Comparison of ENCODE assay signal across 19 mouse cellular contexts in the genomic region with DNA sequence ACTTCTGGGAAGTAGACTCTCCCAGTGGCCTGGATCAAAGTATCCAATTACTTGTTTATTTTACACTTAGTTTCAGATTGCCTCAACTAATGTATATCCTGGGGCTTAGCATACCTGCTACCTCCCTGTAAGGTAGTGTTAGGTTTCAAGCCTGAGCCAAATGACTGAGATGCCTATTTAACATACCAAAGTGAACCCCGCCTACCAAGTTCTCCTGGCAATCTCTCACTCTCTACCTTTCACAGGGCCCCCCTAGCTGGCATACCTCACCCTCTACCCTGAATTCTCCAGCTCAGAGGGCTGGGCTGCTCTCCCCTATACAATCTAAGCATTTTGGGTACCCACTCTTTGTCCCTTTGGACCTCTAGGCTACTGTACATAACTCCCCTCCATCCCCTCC. TPM values are rescaled to one million over a fixed set of nuclear protein-coding genes. Genes with fewer than 3 reads are reported as not detected.
DNase-seq lines count a peak whose midpoint lies in the region; ATAC-seq and TF ChIP-seq lines count a peak whose summit lies in the region.
"Had no signal": no experiment of that assay in that cellular context is flagged by ENCODE, and none has a peak within 500 bp of the region (broad histone marks: within the 10 kb centered on the region; RNA-seq: fewer than 3 reads in every experiment).

No protein-coding gene starts in this region.

- H3K4me3 ChIP-seq in kidney, postnatal 0 days (replicated peaks; ENCODE audit: low read depth, low read length): no peak overlapping the region
- no peak overlapping the region for H3K4me3 ChIP-seq in ES-E14 (ENCODE audit: insufficient read depth in 1 of 2, low read depth in 1 of 2, low read length in 2 of 2, poor library complexity in 1 of 2, severe bottlenecking in 1 of 2)
- no peak overlapping the region for H3K4me3 ChIP-seq in embryonic facial prominence, embryonic 11.5 days (ENCODE audit: low read depth, low read length)
- no peak overlapping the region for H3K4me3 ChIP-seq in stomach, embryonic 14.5 days (ENCODE audit: low read depth, low read length)
- no peak overlapping the region for H3K4me3 ChIP-seq in intestine, postnatal 0 days (ENCODE audit: low read depth, low read length)
- H3K4me3 ChIP-seq: megakaryocyte, embryonic 14.5 days; midbrain, embryonic 15.5 days; myocyte had no signal

- no peaks in the 10 kb centered on the region for H3K4me1 ChIP-seq in kidney, postnatal 0 days (replicated peaks; ENCODE audit: insufficient read depth, low read length)
- peaks cover 0 to 2% of the 10 kb centered on the region in 2 experiments; a peak in 1 of 4 replicates for H3K4me1 ChIP-seq in ES-E14 (ENCODE audit: control insufficient read depth in 2 of 2, insufficient read depth in 2 of 2, low read length in 2 of 2, poor library complexity in 1 of 2)
- H3K4me1 ChIP-seq in embryonic facial prominence, embryonic 11.5 days (ENCODE audit: control insufficient read depth, insufficient read depth, low read length): no peaks in the 10 kb centered on the region
- no peaks in the 10 kb centered on the region for H3K4me1 ChIP-seq in stomach, embryonic 14.5 days (ENCODE audit: control insufficient read depth, insufficient read depth, low read length)
- no peaks in the 10 kb centered on the region for H3K4me1 ChIP-seq in intestine, postnatal 0 days (replicated peaks; ENCODE audit: control insufficient read depth, insufficient read depth, low read length)
- H3K4me1 ChIP-seq: midbrain, embryonic 15.5 days had no signal

- 26% methylated on average over 1 of the region's 1 CpGs for WGBS in kidney, postnatal 0 days
- 48% methylated on average over 1 of the region's 1 CpGs for WGBS in embryonic facial prominence, embryonic 11.5 days
- WGBS in stomach, embryonic 14.5 days: 28% methylated on average over 1 of the region's 1 CpGs
- 60% methylated on average over 1 of the region's 1 CpGs for WGBS in intestine, postnatal 0 days

- H3K9me3 ChIP-seq in kidney, postnatal 0 days (replicated peaks; ENCODE audit: low read length): no peaks in the 10 kb centered on the region
- no peaks in the 10 kb centered on the region for H3K9me3 ChIP-seq in ES-E14 (ENCODE audit: control insufficient read depth, insufficient read depth, low read depth, low read length)
- no peaks in the 10 kb centered on the region for H3K9me3 ChIP-seq in embryonic facial prominence, embryonic 11.5 days (replicated peaks; ENCODE audit: control insufficient read depth, low read length)
- H3K9me3 ChIP-seq in stomach, embryonic 14.5 days (ENCODE audit: control insufficient read depth, low read depth, low read length): no peaks in the 10 kb centered on the region
- no peaks in the 10 kb centered on the region for H3K9me3 ChIP-seq in intestine, postnatal 0 days (ENCODE audit: control insufficient read depth)
- H3K9me3 ChIP-seq: megakaryocyte, embryonic 14.5 days; midbrain, embryonic 15.5 days had no signal

- no peak for TF ChIP-seq CTCF in kidney, postnatal 0 days (IDR thresholded peaks at IDR 0.05; ENCODE audit: low read depth)
- TF ChIP-seq CTCF in intestine, postnatal 0 days (IDR thresholded peaks at IDR 0.05; ENCODE audit: low read depth): no peak

- no peak overlapping the region for H3K27ac ChIP-seq in kidney, postnatal 0 days
- H3K27ac ChIP-seq in ES-E14 (ENCODE audit: insufficient read depth, low read depth, low read length, poor library complexity, severe bottlenecking): no peak overlapping the region
- H3K27ac ChIP-seq in embryonic facial prominence, embryonic 11.5 days (replicated peaks; ENCODE audit: low read depth, low read length): no peak overlapping the region
- H3K27ac ChIP-seq in stomach, embryonic 14.5 days (ENCODE audit: low read length): no peak overlapping the region
- no peak overlapping the region for H3K27ac ChIP-seq in intestine, postnatal 0 days (ENCODE audit: low read depth, low read length)
- H3K27ac ChIP-seq: hindbrain, postnatal 0 days; midbrain, embryonic 15.5 days had no signal

- no peak for ATAC-seq in kidney, postnatal 0 days (replicated peaks; ENCODE audit: low FRiP score, low read depth)
- ATAC-seq in embryonic facial prominence, embryonic 11.5 days (replicated peaks; ENCODE audit: insufficient number of reproducible peaks, low FRiP score, low TSS enrichment, low read depth): peak; percentile 70; the same call in 1 of the 2 replicates
- 0 out of 2 replicates have a peak, but pooled peaks have one; percentile 42 for ATAC-seq in stomach, embryonic 14.5 days (ENCODE audit: insufficient number of reproducible peaks, insufficient read depth, low FRiP score, low read depth)
- ATAC-seq in intestine, postnatal 0 days: no peak
- ATAC-seq: forebrain, embryonic 14.5 days; hindbrain, postnatal 0 days; liver, postnatal 0 days; midbrain, embryonic 15.5 days had no signal

- H3K4me2 ChIP-seq in kidney, postnatal 0 days (ENCODE audit: low read length): no peak overlapping the region
- H3K4me2 ChIP-seq in embryonic facial prominence, embryonic 11.5 days (ENCODE audit: low read depth, low read length): no peak overlapping the region
- no peak overlapping the region for H3K4me2 ChIP-seq in stomach, embryonic 14.5 days (replicated peaks; ENCODE audit: low read depth, low read length)
- no peak overlapping the region for H3K4me2 ChIP-seq in intestine, postnatal 0 days (replicated peaks; ENCODE audit: low read depth)
- H3K4me2 ChIP-seq: midbrain, embryonic 15.5 days had no signal

- no peaks in the 10 kb centered on the region for H3K36me3 ChIP-seq in kidney, postnatal 0 days (ENCODE audit: insufficient read depth, low read length)
- H3K36me3 ChIP-seq in ES-E14 (ENCODE audit: control insufficient read depth, insufficient read depth, low read length, poor library complexity, severe bottlenecking): no peaks in the 10 kb centered on the region
- H3K36me3 ChIP-seq in embryonic facial prominence, embryonic 11.5 days (replicated peaks; ENCODE audit: control insufficient read depth, insufficient read depth, low read depth, low read length): no peaks in the 10 kb centered on the region
- no peaks in the 10 kb centered on the region for H3K36me3 ChIP-seq in stomach, embryonic 14.5 days (ENCODE audit: control insufficient read depth, insufficient read depth, low read length)
- H3K36me3 ChIP-seq in intestine, postnatal 0 days (ENCODE audit: control insufficient read depth, insufficient read depth): no peaks in the 10 kb centered on the region
- H3K36me3 ChIP-seq: midbrain, embryonic 15.5 days had no signal

- peak; percentile 3 for DNase-seq in kidney, postnatal 0 days (ENCODE audit: low spot score)
- no peak for DNase-seq in kidney, postnatal 25 days
- DNase-seq in ES-E14 (ENCODE audit: low read depth, low spot score): peak; percentile 22
- peak; percentile 55 for DNase-seq in embryonic facial prominence, embryonic 11.5 days (ENCODE audit: low spot score)
- DNase-seq in thymus, postnatal 14 days: no peak
- DNase-seq: adrenal gland, postnatal 14 days; B cell, adult 2 months; cerebellum, adult 9-11 months; gastrocnemius, postnatal 36 days; kidney, adult 11 months; liver, postnatal 0 days; spleen, adult 18-20 months had no signal

- no peak overlapping the region for H3K9ac ChIP-seq in kidney, postnatal 0 days (ENCODE audit: low read depth, low read length)
- H3K9ac ChIP-seq in ES-E14 (ENCODE audit: insufficient read depth, low read depth, low read length, poor library complexity, severe bottlenecking): no peak overlapping the region
- no peak overlapping the region for H3K9ac ChIP-seq in embryonic facial prominence, embryonic 11.5 days (replicated peaks; ENCODE audit: low read length)
- H3K9ac ChIP-seq in stomach, embryonic 14.5 days (replicated peaks; ENCODE audit: low read depth, low read length): no peak overlapping the region
- no peak overlapping the region for H3K9ac ChIP-seq in intestine, postnatal 0 days (ENCODE audit: low read depth, low read length)
- H3K9ac ChIP-seq: liver, postnatal 0 days; midbrain, embryonic 15.5 days had no signal

- H3K27me3 ChIP-seq in kidney, postnatal 0 days (ENCODE audit: insufficient read depth, low read length): no peaks in the 10 kb centered on the region
- no peaks in the 10 kb centered on the region for H3K27me3 ChIP-seq in embryonic facial prominence, embryonic 11.5 days (ENCODE audit: control insufficient read depth, insufficient read depth, low read length)
- no peaks in the 10 kb centered on the region for H3K27me3 ChIP-seq in stomach, embryonic 14.5 days (ENCODE audit: control insufficient read depth, insufficient read depth, low read length)
- no peaks in the 10 kb centered on the region for H3K27me3 ChIP-seq in intestine, postnatal 0 days (replicated peaks; ENCODE audit: control insufficient read depth, insufficient read depth, low read length)
- H3K27me3 ChIP-seq: megakaryocyte, embryonic 14.5 days; midbrain, embryonic 15.5 days had no signal

- in situ Hi-C loops in ES-E14 (cut with MboI; ENCODE audit: low sequenced_read_pairs in 2 of 2, unreplicated experiment in 2 of 2): no loop called here

TF ChIP-seq in ES-E14, 5 proteins besides CTCF, POLR2A, EP300 and RAD21:
- no peak for TF ChIP-seq MAFK (IDR thresholded peaks at IDR 0.05; ENCODE audit: insufficient read depth, low read depth, low read length)
- no peak for TF ChIP-seq ZNF384 (IDR thresholded peaks at IDR 0.05; ENCODE audit: low read depth, low read length)
- no peak for TF ChIP-seq CHD2 (IDR thresholded peaks at IDR 0.05; ENCODE audit: low read depth, low read length)
- TF ChIP-seq ZC3H11A (IDR thresholded peaks at IDR 0.05; ENCODE audit: borderline replicate concordance, low read depth, low read length): no peak
- TF ChIP-seq HCFC1 (IDR thresholded peaks at IDR 0.05; ENCODE audit: borderline replicate concordance, insufficient read depth, low read length): no peak

RNA-seq across cellular contexts. Expression of a gene that starts 24.6 kb away (rescaled TPM):
- polyA plus RNA-seq in kidney, postnatal 0 days (2015; fragmentation: Nextera tagmentation; extraction: Ambion mirVana): 38.7 and 39.7 TPM in 2 replicates
- total RNA-seq in ES-E14 (2012; rRNA removed): 21.9 and 32.2 TPM in 2 replicates
- 33.1 and 34.6 TPM in 2 replicates for polyA plus RNA-seq in embryonic facial prominence, embryonic 11.5 days (2014; fragmentation: Nextera tagmentation; extraction: Ambion mirVana)
- 28.9 and 32.6 TPM in 2 replicates for polyA plus RNA-seq in stomach, embryonic 14.5 days (2014; fragmentation: Nextera tagmentation; extraction: Ambion mirVana)
- 14.1 and 15.3 TPM in 2 replicates for polyA plus RNA-seq in intestine, postnatal 0 days (2015; fragmentation: Nextera tagmentation; extraction: Ambion mirVana)

Comparison
In these comparisons a context has a peak if more than half of its experiments do, and no peak if none do; other contexts are left out.
1. DNase-seq: peak in kidney, postnatal 0 days (single experiment), ES-E14 (single experiment) and embryonic facial prominence, embryonic 11.5 days (single experiment); none in kidney, postnatal 25 days (0 of 2) and thymus, postnatal 14 days (single experiment).
2. ATAC-seq: peak in embryonic facial prominence, embryonic 11.5 days (single experiment) and stomach, embryonic 14.5 days (single experiment); none in kidney, postnatal 0 days (single experiment) and intestine, postnatal 0 days (single experiment).